Mouse (Mus musculus): Measurements from ENCODE around the gene Krt80.

DNA sequence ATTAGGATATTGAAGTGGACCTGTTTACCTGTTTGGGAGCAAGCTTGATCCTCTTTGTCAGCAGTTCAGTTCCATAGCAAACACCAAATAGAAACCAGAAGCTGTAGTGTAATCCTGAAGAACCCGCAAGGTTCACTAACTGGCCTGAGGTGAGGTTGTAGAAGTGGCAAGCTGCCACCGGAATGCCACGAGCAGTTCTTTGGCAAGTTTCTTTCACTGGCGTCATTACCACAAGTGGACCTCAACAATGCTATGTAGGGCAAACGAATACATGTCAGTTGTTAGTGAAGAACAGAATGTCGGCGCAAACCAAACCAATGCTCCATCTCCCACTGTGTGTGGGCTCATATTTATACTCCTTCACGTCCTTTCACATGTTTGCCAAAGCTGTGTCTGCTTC, 28.3 kb upstream of the Krt80 start:
- TF ChIP-seq CTCF (IDR thresholded peaks at IDR 0.05; ENCODE audit: low read depth, low read length) = no peak
- TF ChIP-seq POLR2A (IDR thresholded peaks at IDR 0.05; ENCODE audit: borderline replicate concordance, low read depth, low read length) = no peak

Measured in bone marrow macrophage, adult 2 months (primary cell).